Mouse (Mus musculus) ES-Bruce4 (cell line): ENCODE measurements around the gene Dhtkd1.

ENCODE experiments used
- CTCF ChIP-seq: IDR thresholded peaks from one replicate; pipeline ENCODE4 v1.8.1; 2011; ENCODE audit warnings: low read depth, low read length
- EP300 ChIP-seq: IDR thresholded peaks from 2 replicates; pipeline ENCODE4 v1.6.1; 2011; ENCODE audit warnings: low read depth, low read length; ENCODE audit not compliant: insufficient read depth
- POLR2A ChIP-seq: IDR thresholded peaks from one replicate; pipeline ENCODE4 v1.8.1; 2011; ENCODE audit warnings: low read length; ENCODE audit not compliant: insufficient read depth

GRCm38 (mm10) chr2:5950305-5950704 lies 7.7 kb upstream of the Dhtkd1 start:
- no peak for TF ChIP-seq CTCF
- TF ChIP-seq POLR2A, result no peak
- no peak for TF ChIP-seq EP300
